Mouse (Mus musculus): ENCODE measurements around the gene Bcas3. TPM values are rescaled to one million over a fixed set of nuclear protein-coding genes. Genes with fewer than 3 reads are reported as not detected.

Gene Bcas3
- polyA plus RNA-seq, 1 experiment = 12.8 TPM

DNA sequence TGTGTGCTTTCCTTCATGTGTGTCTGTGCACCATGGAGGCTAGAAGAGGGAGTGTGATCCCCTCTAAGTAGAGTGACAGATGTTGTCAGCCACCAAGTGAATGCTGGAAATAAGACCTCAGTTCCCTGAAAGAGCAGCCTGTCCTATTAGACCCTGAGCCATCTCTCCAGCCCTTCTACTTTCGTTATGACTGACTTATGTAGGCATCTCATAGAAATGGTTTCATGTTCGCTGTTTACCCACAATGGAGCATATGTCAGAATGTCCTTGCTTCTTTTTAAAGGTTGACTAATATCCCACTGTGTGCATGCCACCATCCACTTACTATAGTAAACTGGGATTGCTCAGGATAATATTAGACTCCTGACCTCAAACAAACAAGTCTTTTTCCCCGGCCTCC lies 13.2 kb downstream of the Bcas3 start:
- no peak for DNase-seq (ENCODE audit: low read depth, low spot score)
- WGBS = 87% methylated on average over 3 of the region's 3 CpGs

DNA sequence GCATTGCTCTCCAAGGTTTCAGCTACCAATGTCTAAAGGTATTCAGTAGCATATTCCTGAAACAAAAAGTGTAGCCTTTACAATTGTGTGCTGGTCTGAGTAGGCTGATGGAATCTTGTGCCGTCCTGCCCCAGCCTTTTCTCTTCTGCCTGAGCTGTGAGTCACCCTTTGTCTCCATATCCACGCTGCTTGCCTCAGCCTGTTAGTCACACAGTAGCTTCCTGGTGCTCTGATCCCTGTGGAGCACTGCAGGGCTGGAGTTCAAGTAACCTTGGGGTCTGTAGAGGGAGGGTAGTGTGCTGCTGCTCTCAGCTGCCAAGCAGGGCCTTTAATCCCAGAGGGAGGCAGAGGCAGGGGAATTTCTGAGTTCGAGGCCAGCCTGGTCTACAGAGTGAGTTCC lies 14.9 kb downstream of the Bcas3 start:
- WGBS = 82% methylated on average over 3 of the region's 3 CpGs
- no peak for DNase-seq (ENCODE audit: low read depth, low spot score)

DNA sequence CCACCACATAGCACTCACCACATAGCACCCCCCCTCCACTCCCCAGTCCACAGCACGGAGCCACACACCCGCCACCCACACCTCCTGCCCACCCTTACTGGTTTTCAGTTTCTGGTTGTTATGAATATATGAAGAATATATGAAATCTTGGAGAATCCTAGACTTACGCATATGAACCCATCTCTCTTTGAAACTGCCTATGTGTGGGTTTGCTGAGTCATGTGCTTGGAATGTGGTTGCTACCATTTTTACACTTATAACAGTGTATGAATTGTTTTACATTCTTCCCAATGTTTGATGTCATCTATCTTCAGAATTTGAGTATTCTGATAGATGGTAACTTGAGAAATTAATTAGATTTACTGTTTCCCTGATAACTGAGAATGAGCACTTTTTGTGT lies 26.1 kb downstream of the Bcas3 start:
- WGBS = 93% methylated on average over 3 of the region's 3 CpGs
- DNase-seq (ENCODE audit: low read depth, low spot score) = no peak

DNA sequence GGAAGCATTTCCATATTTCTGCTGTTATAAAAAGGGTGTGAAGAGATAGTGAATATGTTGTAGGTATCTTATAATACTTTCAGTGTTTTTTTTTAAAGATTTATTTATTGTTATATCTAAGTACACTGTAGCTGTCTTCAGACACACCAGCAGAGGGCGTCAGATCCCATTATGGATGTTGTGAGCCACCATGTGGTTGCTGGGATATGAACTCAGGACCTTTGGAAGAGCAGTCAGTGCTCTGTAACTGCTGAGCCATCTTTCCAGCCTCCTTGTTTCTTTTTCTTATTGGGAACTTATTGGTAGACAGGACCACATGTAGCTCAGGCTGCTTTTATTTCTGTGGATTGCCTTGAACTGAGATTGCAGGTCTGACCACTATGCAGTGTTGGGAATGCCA lies 27.1 kb downstream of the Bcas3 start:
- no peak for DNase-seq (ENCODE audit: low read depth, low spot score)
- 25% methylated on average over 1 of the region's 1 CpGs for WGBS

DNA sequence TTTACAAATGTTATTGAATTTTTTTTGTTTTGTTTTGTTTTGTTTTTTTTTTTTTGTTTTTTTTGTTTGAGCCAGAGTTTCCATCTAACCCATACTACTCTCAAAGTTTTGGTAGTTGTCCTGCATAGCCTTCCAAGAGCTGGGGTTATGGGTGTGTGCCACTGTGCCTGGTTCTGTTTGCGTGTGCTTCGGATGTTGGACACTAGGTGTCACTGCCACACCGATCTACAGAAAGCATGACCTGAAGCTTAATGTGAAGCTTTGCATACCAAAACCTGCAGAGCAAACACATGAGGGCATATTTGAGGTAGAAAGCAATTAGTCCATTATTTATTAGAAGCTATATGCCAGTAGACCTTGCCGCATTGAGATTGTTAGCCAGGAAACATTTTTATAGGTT lies 29.1 kb downstream of the Bcas3 start:
- WGBS = 9% methylated on average over 4 of the region's 4 CpGs
- DNase-seq (ENCODE audit: low read depth, low spot score) = no peak

DNA sequence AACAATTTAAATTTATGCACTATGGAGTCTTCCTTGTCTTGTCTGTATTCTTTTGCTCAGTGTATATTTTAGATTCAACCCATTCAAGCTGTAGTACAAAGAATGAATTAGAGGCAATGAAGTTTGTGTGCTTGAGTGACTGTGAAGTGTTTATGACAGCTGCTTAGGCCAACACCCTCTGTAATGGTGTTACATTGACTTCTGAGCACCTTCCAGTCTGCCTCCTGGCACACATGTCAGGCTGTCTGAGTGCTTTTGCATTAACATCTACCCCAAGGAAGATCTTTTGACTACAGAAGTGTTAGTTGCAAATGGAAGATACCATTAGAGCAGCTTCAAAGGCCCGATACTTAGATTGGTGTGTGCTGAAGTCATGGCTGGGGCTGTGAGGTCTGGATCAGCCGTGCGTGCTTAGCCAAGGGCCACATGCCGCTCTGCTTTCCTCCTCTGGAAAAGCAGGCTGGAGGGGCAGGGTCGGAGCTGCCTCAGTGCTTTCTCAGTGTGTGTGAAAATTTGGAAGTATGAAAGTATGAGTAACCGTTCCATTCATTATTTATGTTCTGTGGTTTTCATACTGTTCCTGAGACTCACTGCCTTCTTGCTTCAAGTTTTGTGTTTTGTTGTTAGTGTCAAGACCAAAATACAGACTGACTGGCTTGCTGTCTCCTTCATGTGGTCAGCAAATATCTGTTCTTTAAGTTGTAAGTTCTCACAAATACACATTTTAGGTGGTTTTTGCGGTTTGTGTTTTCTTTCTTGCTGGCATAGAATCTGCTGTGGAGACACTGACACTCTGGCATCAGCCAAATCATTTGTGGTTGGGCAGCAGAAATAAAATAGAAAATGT lies 31.2 kb downstream of the Bcas3 start:
- no peak for DNase-seq (ENCODE audit: low read depth, low spot score)
- WGBS = 79% methylated on average over 7 of the region's 7 CpGs

DNA sequence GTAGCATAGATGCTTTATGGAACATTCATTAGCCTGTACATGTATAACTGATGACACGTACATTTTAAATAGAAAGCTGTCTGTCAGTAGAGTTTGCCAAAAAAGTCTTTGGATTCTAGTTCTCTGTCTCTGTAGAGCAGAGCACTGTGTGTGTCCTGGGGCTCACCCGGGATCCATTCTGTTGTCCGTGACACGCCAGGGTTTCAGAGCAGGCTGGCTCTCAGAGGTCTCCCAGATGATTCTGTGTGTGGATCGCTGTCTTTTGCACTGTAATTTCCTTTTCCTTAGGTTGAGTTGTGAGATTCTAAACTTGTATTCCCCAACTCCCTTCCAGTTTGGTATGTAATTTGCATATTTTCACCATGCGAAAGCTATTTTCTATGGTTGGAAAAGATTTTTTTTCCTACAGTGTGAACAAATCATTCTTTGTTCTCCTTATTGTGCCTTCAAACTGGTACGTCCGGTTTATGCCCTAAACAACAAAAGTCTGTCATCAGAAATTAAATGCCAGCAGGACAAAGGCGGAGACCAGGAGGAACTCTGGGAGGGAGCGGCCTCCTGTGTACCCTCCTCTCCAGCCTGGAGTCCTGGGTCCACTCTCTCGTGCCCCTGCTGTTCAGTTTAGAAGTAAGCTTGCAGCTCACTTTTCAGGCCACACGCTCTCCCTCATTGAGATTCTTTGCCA lies 39.4 kb downstream of the Bcas3 start:
- WGBS = 29% methylated on average over 12 of the region's 12 CpGs
- no peak for DNase-seq (ENCODE audit: low read depth, low spot score)

DNA sequence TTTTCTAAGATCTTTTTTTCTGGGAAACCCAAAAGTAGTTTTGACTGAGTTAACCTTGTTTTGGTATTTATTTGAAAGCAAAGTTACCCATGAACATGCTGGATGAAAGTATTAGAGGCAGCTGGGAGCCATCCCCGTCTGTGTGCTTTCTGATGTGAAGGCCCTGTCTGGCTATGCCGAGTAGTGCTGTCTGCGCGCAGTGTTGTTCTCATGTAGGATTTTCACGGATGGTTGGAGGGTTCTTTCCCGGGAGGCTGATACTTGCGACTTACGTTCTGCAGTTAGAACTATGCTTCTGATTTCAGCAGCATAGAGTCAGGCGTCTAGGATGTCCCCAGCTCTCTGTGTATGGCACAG lies 39.9 kb downstream of the Bcas3 start:
- no peak for DNase-seq (ENCODE audit: low read depth, low spot score)
- WGBS = 69% methylated on average over 9 of the region's 9 CpGs

DNA sequence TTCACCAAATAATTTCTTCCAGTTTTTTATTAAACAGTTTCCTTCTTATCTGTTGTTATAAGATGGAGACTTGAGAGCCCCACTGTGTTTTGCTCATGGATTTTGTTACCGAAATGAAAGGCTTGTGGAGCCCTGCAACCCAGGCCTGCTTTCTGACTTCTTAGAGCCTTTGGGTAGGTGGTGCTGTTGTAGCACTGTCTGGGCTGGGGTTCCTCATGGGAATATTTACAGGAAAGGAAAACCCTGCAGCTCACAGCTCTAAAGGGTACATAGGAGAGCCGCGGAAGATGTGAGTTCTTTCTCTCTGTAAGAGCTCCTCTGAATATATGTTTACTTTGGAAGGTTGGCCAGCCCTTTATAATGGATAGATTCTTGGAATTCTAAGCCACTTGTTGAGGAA lies 41.0 kb downstream of the Bcas3 start:
- 56% methylated on average over 3 of the region's 3 CpGs for WGBS
- DNase-seq (ENCODE audit: low read depth, low spot score) = no peak

DNA sequence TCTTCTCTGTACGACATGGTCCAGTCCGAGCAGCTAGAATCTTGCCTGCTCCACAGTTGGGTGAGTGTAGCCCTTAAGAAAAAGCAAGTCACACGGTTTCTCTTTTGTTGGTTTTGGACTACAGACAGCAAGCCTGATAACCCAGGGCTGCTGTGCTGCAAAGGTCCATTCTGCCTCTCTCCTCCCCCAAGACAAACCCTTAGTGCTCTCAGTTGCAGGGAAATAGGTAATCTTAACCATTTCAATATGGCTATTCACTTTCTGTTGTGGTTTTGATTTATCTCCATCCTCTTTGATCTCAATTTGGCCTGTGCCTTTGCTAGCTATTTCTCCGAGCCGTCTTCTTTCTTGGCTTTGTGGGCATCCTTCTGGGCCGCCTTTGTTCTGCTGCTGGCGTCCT lies 42.4 kb downstream of the Bcas3 start:
- DNase-seq (ENCODE audit: low read depth, low spot score) = no peak
- 73% methylated on average over 7 of the region's 7 CpGs for WGBS

DNA sequence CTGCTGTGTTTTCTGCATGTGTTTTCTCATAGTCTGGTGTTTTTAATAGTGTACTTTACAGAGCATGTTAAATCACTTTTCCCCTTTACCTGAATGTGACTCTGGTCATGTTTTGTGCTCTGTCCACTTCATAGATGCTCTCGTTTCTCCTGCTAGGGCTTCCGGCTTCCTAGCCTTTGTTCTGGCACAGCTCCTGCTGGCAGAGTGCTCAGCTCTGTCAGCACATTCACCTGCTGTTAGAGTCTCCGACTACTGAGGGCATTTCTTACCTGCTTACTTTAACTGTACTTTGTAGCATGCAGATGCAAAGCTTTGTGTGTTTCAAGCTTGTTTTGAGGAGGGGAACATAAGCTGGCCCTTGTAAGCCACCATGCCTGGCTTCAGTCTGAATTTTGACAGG lies 53.6 kb downstream of the Bcas3 start:
- DNase-seq (ENCODE audit: low read depth, low spot score) = no peak
- 31% methylated on average over 3 of the region's 3 CpGs for WGBS

DNA sequence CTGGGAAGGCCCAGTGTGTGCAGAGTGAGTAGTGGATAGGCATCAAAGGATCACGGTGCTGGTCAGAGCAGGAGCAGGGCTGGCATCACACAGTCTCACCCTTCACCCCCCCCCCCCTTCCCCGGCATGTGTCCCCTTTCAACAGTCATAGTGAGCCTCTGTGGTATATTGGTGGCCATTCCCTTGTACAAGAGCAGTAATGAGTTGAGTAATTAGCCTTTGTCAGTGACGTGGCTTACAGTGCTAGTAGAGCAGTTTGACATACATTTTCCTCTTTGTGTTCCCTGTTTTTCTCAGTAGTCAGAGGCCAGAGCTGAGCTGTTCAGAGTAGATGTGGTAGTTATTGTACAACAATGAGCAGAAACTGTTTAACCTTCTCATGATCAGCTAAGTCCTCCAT lies 54.7 kb downstream of the Bcas3 start:
- no peak for DNase-seq (ENCODE audit: low read depth, low spot score)
- WGBS = 48% methylated on average over 3 of the region's 3 CpGs

DNA sequence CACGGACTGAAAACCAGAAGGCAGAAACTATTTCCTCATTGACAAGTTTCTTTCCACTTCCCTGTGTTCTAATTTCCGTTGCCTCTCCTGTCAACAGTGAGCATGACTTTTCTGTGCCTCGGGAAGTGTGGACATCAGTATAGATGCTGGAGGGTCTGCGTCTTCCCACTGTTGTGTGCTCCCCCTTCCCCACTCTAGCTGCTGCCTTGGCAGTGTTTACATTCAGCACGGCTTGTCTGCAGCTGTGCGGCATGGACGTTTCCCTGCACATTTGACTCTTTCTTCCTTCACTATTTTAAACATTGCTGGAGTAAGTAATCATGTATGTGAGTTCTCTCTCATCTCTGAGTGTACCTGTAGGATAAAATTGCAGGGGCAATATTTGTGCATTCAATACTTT lies 59.4 kb downstream of the Bcas3 start:
- 39% methylated on average over 7 of the region's 7 CpGs for WGBS
- DNase-seq (ENCODE audit: low read depth, low spot score) = no peak

DNA sequence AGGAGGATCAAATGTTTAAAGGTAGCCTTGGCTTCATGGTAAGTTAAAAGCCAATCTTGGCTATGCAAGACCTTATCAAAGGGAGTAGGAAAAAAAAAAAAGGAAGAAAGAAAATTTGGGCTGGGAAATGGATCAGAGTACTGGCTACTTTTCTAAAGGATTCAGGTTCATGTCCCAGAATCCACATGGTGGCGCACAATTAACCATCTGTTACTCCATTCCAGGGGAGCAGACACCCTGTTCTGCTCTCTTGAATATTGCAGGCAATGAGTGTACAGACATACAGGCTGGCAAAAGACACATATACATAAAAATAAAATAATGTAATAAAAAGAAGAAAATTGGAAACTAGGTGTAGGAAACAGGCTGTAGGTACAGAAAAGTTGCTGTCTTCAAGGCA lies 61.5 kb downstream of the Bcas3 start:
- 100% methylated on average over 1 of the region's 1 CpGs for WGBS
- DNase-seq (ENCODE audit: low read depth, low spot score) = no peak

DNA sequence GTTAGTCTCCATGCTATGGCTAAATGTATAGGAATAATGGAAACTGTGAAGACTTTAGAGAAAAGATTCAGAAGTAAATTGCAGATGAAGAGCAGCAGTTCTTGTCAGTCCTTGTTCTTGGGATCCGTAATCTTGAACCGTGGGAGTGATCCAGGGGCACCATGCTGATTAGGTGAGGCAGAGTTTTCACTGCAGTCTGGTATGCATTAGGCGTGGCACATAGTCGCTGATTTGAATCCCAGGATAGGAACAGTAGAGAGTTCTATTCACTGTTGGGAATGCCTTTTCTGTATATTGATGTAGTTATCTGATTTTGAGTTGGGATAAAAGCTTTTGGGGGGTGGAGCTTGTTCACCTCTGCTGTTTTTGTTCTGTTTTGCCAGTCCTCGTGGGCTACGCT lies 74.4 kb downstream of the Bcas3 start:
- WGBS = 69% methylated on average over 6 of the region's 6 CpGs

DNA sequence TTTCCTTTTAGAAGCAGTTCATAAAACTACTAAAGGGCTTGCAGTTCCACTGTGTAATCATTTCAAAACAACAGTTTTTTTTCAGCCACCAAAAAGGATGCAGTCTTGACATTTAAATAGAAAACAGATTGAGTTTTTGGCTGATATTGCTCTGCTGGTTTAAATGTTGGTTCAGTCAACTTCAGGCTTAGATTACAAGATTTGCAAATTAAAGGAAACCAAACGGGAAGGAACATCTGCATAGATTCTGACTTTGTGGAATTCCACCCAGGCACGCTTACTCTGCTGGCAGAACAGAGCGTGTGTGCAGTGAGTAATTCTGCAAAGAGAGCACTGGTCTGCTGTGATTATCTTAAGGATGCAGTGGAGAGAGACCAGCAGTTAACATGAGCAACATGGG lies 75.3 kb downstream of the Bcas3 start:
- no peak for DNase-seq (ENCODE audit: low read depth, low spot score)
- WGBS = 41% methylated on average over 3 of the region's 3 CpGs

More for the DNA sequence above, 74.4 kb downstream of the Bcas3 start:
- no peak for DNase-seq (ENCODE audit: low read depth, low spot score)

DNA sequence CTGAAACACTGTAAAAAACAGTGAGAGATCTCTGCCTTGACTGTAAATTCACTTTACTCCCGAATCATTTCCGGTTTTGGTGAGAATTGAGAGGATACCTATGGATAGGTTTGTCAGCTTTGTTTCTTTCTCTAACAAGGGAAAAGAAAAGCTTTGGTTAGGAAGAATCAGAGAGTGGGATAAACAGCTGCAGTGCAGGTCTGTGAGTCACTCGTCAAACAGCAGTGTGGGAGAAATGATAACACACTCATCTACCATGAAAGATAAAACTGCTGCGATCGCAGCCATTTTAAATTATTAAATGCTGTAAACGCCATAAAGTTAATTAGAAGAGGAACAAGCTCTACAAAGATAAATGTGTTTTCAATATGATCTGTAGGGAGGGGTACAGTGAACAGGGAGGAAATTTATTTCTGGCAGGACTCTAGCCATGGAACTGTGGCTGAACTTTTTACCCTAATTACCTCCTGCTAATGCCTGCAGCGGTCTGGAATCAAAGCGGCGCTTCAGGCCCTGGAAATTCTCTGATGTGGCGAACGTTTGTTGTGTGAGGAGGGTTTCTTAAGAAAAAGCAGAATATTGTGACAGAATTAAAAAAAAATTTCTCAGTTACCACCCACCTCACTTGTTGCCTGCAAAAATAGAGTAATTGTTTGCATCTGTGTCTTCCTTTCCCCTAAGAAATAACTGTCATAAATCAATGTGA lies 77.9 kb downstream of the Bcas3 start:
- 75% methylated on average over 11 of the region's 11 CpGs for WGBS
- no peak for DNase-seq (ENCODE audit: low read depth, low spot score)

DNA sequence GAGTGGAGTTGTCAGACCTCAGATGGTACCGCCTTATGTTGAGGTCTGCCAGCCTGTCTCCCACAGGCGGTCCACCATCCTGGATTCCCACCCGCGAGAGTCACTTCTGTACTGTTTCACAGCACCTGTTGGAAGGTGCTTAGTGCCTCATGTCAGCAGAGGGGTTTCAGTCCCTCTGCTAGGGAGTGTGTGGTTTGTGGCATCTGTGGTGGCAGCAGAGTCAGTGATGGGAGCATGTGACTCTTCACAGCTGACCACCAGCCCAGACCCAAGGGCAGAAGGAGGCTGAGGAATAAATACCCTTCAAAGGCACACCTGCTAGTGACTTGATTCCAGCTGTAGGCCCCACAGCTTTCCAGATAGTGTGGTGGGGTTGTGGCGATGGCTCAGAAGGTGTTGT lies 94.4 kb downstream of the Bcas3 start:
- 86% methylated on average over 5 of the region's 5 CpGs for WGBS
- DNase-seq (ENCODE audit: low read depth, low spot score) = no peak

DNA sequence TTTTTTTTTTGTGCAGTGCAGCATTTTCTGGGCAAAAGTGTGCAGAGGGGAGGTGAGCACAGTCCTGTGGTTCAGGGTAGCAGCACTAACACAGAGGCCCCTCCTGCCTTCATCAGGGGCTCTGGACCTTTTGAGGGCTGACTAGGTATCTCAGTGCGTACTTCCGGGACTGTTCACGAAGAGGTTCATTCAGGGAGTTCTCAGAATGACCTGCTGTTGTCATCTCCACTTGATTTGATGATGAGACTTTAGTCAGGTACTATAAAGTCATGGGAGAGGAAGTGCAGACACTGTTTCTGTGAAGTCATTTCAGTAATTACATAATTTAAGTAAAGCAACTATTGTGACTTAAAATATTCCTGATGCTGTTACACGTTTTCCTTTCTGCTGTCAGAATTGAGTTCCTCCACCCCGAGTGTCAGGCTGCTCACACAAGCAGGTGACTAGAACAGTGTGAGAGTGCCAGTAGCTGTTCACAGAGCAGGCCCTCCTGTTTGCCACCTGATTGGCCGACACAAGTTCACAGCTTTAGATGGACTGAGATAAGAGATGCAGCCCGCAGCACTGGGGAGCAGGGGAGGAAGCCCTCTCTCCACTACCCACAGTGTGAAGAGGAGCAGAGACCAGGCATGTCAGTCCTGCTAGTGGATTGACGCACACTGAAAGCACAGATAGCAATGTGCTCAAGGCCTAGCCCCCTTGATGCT lies 100.8 kb downstream of the Bcas3 start:
- whole genome bisulfite sequencing = 69% methylated on average over 8 of the region's 8 CpGs
- no peak for DNase-seq (ENCODE audit: low read depth, low spot score)

DNA sequence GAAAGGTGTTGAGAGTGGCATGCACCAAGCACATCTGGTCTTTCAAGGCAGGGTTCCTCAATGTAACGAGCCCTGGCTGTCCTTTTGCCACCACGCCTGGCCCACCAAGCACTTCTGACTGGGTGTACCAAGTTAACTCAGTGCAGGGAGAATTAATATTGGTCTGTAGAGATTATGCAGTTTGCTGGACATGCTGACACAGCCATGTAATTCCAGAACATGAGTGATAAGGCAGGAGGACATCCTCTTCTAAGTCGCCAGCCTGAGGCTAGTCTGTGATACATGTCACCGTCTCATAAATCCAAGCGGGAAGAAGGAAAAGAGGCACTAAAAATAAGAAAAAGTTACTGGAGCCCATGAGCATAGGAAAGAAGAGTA lies 101.3 kb downstream of the Bcas3 start:
- WGBS = 90% methylated on average over 5 of the region's 5 CpGs
- no peak for DNase-seq (ENCODE audit: low read depth, low spot score)

Data from large intestine, adult 2 months (tissue).